Mouse (Mus musculus): ENCODE results near the gene Abtb2.

The Abtb2 gene

GRCm38 (mm10) chr2:103719292-103719646 lies 153.2 kb downstream of the Abtb2 start:
- in situ Hi-C loops (cut with MseI, MboI), result loop anchor here (5.0 to 25.0 kb wide), 2 partner anchors 157 to 257 kb away; no protein-coding TSS in a partner anchor

- in situ Hi-C loops (cut with MseI, MboI), result loop anchor here (25.0 kb wide), 1 partner anchor 262 kb away; no protein-coding TSS in a partner anchor
Observed at GRCm38 (mm10) chr2:103724521-103724920, 158.4 kb downstream of the Abtb2 start.

- in situ Hi-C loops (cut with MseI, MboI), result loop anchor here (25.0 kb wide), 1 partner anchor 259 kb away; no protein-coding TSS in a partner anchor
Observed at GRCm38 (mm10) chr2:103728027-103728540, 162.0 kb downstream of the Abtb2 start.

GRCm38 (mm10) chr2:103730999-103731398 lies 164.9 kb downstream of the Abtb2 start:
- in situ Hi-C loops (cut with MseI, MboI), result loop anchor here (25.0 kb wide), 1 partner anchor 256 kb away; no protein-coding TSS in a partner anchor

- in situ Hi-C loops (cut with MseI, MboI), result loop anchor here (25.0 kb wide), 1 partner anchor 256 kb away; no protein-coding TSS in a partner anchor
Observed at GRCm38 (mm10) chr2:103731423-103731822, 165.3 kb downstream of the Abtb2 start.

GRCm38 (mm10) chr2:103742821-103743220 lies 176.7 kb downstream of the Abtb2 start:
- in situ Hi-C loops (cut with MseI, MboI), result loop anchor here (5.0 to 25.0 kb wide), 3 partner anchors 122 to 244 kb away; no protein-coding TSS in a partner anchor

GRCm38 (mm10) chr2:103743536-103743935 lies 177.4 kb downstream of the Abtb2 start:
- in situ Hi-C loops (cut with MseI, MboI), result loop anchor here (5.0 to 25.0 kb wide), 3 partner anchors 121 to 244 kb away; no protein-coding TSS in a partner anchor

GRCm38 (mm10) chr2:103743988-103744387 lies 177.9 kb downstream of the Abtb2 start:
- in situ Hi-C loops (cut with MseI, MboI), result loop anchor here (5.0 to 25.0 kb wide), 3 partner anchors 121 to 243 kb away; no protein-coding TSS in a partner anchor

GRCm38 (mm10) chr2:103745481-103745880 lies 179.4 kb downstream of the Abtb2 start:
- in situ Hi-C loops (cut with MseI, MboI), result loop anchor here (10.0 to 25.0 kb wide), 2 partner anchors 119 to 242 kb away; no protein-coding TSS in a partner anchor

GRCm38 (mm10) chr2:103746096-103746495 lies 180.0 kb downstream of the Abtb2 start:
- in situ Hi-C loops (cut with MseI, MboI), result loop anchor here (10.0 to 25.0 kb wide), 2 partner anchors 119 to 241 kb away; no protein-coding TSS in a partner anchor

- in situ Hi-C loops (cut with MseI, MboI), result loop anchor here (10.0 to 25.0 kb wide), 2 partner anchors 118 to 241 kb away; no protein-coding TSS in a partner anchor
Observed at GRCm38 (mm10) chr2:103746761-103747160, 180.7 kb downstream of the Abtb2 start.

GRCm38 (mm10) chr2:103747891-103748290 lies 181.8 kb downstream of the Abtb2 start:
- in situ Hi-C loops (cut with MseI, MboI), result loop anchor here (10.0 to 25.0 kb wide), 2 partner anchors 117 to 239 kb away; no protein-coding TSS in a partner anchor

- in situ Hi-C loops (cut with MseI, MboI), result loop anchor here (10.0 to 25.0 kb wide), 2 partner anchors 116 to 238 kb away; no protein-coding TSS in a partner anchor
Observed at GRCm38 (mm10) chr2:103749091-103749490, 183.0 kb downstream of the Abtb2 start.

GRCm38 (mm10) chr2:103751771-103752170 lies 185.7 kb downstream of the Abtb2 start:
- in situ Hi-C loops (cut with MseI, MboI), result no loop called here

GRCm38 (mm10) chr2:103754614-103755013 lies 188.5 kb downstream of the Abtb2 start:
- in situ Hi-C loops (cut with MseI, MboI), result no loop called here

GRCm38 (mm10) chr2:103755458-103756085 lies 189.5 kb downstream of the Abtb2 start:
- in situ Hi-C loops (cut with MseI, MboI), result no loop called here

GRCm38 (mm10) chr2:103760421-103760820 lies 194.3 kb downstream of the Abtb2 start:
- in situ Hi-C loops (cut with MseI, MboI), result no loop called here

- in situ Hi-C loops (cut with MseI, MboI), result no loop called here
Observed at GRCm38 (mm10) chr2:103760906-103761716, 195.0 kb downstream of the Abtb2 start, which contains the start of gene Nat10. Nat10 (minus strand) TSS chr2:103761270.

- in situ Hi-C loops (cut with MseI, MboI), result no loop called here
Observed at GRCm38 (mm10) chr2:103761993-103762392, 195.9 kb downstream of the Abtb2 start.

GRCm38 (mm10) chr2:103762492-103762891 lies 196.4 kb downstream of the Abtb2 start:
- in situ Hi-C loops (cut with MseI, MboI), result no loop called here

Measured in mouse trophoblast stem cell (cell line).